Mouse (Mus musculus): ENCODE measurements around the gene Gm5797.
A peak's percentile ranks its signal among the peaks of the same experiment; 100 is the strongest.
"Not testable (repeated sequence)": the region's sequence is repeated elsewhere in the genome, so short reads cannot be mapped to it uniquely, and the experiment has no call there.

Gm5797 gene

GRCm38 (mm10) chr14:7332295-7332694 lies at the start of gene Gm5797:
Gene Gm5797, minus strand, starts transcription at chr14:7332395.
- H3K9me3 ChIP-seq (ENCODE audit: low read length); H3K36me3 ChIP-seq (ENCODE audit: insufficient read depth, low read length); H3K4me3 ChIP-seq (replicated peaks; ENCODE audit: low read length); H3K27me3 ChIP-seq (ENCODE audit: insufficient read depth, low read length); H3K4me1 ChIP-seq (replicated peaks; ENCODE audit: low read depth, low read length): not testable (repeated sequence)

- not testable (repeated sequence) for H3K27me3 ChIP-seq (ENCODE audit: insufficient read depth, low read length); H3K36me3 ChIP-seq (ENCODE audit: insufficient read depth, low read length); H3K4me3 ChIP-seq (replicated peaks; ENCODE audit: low read length); H3K9me3 ChIP-seq (ENCODE audit: low read length); H3K4me1 ChIP-seq (replicated peaks; ENCODE audit: low read depth, low read length)
Observed at GRCm38 (mm10) chr14:7365034-7365433, 32.8 kb upstream of the Gm5797 start, which contains the start of gene Gm8374. Gene Gm8374, minus strand, starts transcription at chr14:7365134.

GRCm38 (mm10) chr14:7315093-7315492 lies 17.1 kb downstream of the Gm5797 start:
- H3K36me3 ChIP-seq (ENCODE audit: insufficient read depth, low read length); H3K27me3 ChIP-seq (ENCODE audit: insufficient read depth, low read length); H3K4me1 ChIP-seq (replicated peaks; ENCODE audit: low read depth, low read length); H3K9me3 ChIP-seq (ENCODE audit: low read length): not testable (repeated sequence)
- peak overlapping the region; percentile 48; the same call in 1 of the 2 replicates for H3K4me3 ChIP-seq (replicated peaks; ENCODE audit: low read length)

DNA sequence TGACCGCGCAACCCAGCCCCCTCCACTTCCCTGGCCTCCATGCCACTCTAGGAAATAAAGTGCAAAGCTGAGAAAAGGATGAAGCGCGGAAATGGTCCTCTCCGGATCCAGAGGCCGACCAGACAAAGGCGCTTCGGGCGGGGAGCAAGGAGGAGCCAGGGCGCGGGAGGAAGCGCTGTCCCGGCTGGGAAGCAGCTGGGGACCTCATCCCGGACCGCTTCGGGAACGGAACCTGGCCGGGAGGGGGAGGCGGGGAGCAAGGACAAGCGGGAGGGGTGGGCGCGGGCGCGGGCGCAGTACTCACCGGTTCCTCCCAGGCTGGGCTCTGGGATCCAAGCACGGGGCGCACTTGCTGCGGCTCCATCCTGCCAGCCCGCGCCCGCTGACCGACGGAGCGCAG lies 17.5 kb downstream of the Gm5797 start, which contains the start of gene Gm3739:
Gm3739 (minus strand) TSS at position 389 of the 400 bp plus-strand sequence.
- not testable (repeated sequence) for H3K27me3 ChIP-seq (ENCODE audit: insufficient read depth, low read length); H3K4me1 ChIP-seq (replicated peaks; ENCODE audit: low read depth, low read length); H3K9me3 ChIP-seq (ENCODE audit: low read length); H3K36me3 ChIP-seq (ENCODE audit: insufficient read depth, low read length)
- peak within 1 kb of the TSS; percentile 48; the same call in 1 of the 2 replicates for H3K4me3 ChIP-seq (replicated peaks; ENCODE audit: low read length)
